Mouse (Mus musculus): ENCODE measurements around the gene Dnase1l1.

GRCm38 (mm10) chrX:74243396-74243795 lies 38.7 kb downstream of the Dnase1l1 start:
- no peak for TF ChIP-seq CTCF (IDR thresholded peaks at IDR 0.05; ENCODE audit: low read depth, low read length)
- no peak for TF ChIP-seq POLR2A (IDR thresholded peaks at IDR 0.05; ENCODE audit: extremely low read depth, insufficient read depth, low read length)

Measured in liver, adult 2 months (tissue).